Mouse (Mus musculus) layer of hippocampus, adult 2 months (tissue): ENCODE measurements at regions not wholly inside any gene's neighbourhood (a gene's known extent, or its start where the extent isn't known, plus 50 kb on each side); places are given as distances from the start of the nearest gene placed in this dataset.
A peak's percentile ranks its signal among the peaks of the same experiment; 100 is the strongest.

Source experiments
- DNase-seq, 2 experiments: peaks; one replicate each; pipeline ENCODE4 v3.0.0; 2022; ENCODE audit warnings: low spot score in 2 of 2
- H3K27ac ChIP-seq: fragments of 200-600 bp; 2 replicates; pipeline ENCODE4 v1.8.1; 2022
- H3K4me3 ChIP-seq: fragments of 200-600 bp; 2 replicates; pipeline ENCODE4 v1.8.1; 2022; ENCODE audit warnings: mild to moderate bottlenecking
- CTCF ChIP-seq: fragments of 200-600 bp; conservative IDR thresholded peaks from 2 replicates; pipeline ENCODE4 v1.8.1; 2022; ENCODE audit warnings: antibody characterized with exemption, mild to moderate bottlenecking, moderate library complexity

DNA sequence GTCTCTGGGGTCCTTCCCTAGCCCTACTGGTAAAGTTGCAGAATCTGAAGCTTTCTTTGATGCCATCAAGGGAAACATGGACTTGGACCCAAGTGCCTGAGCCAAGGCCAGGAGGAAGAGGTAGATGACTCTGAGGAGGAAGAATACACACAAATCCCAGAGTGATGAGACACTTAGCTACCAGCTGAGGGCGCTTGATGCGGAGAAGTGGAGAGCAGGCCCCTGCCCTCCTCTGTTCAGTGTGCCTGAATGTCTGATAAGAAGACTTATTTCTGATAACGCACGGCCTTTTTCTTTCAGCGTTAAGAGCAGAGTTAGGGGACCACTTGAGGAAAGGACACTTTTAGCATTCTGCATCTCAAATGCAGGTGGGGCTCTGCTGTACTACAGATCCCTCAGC, 113.9 kb upstream of the 4931429L15Rik start:
- no peak for DNase-seq
- Histone ChIP-seq H3K27ac (peak overlapping the region; percentile 81), H3K4me3 (no peak overlapping the region)
- TF ChIP-seq CTCF: peak; percentile 56

DNA sequence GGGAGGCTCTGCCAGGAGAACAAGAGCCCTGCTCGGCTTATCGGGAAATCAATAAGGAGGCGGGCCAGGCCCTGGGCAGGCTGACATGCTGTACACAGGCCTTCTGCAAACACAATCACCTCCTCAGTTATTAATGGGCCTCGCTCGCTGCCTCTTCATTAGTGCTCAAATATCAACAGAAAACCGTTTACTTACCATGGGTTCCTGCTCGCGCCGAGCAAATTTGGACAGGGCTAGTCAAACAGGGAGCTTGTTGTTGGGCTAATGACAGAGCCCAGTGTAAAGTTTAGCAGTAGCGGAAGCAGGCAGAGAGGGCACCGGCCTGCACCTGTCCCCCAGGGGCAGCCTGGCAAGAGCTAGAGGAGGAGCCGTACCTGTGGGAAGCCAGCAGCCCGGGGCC, 111.3 kb upstream of the 4931429L15Rik start:
- H3K4me3 ChIP-seq: no peak overlapping the region

DNA sequence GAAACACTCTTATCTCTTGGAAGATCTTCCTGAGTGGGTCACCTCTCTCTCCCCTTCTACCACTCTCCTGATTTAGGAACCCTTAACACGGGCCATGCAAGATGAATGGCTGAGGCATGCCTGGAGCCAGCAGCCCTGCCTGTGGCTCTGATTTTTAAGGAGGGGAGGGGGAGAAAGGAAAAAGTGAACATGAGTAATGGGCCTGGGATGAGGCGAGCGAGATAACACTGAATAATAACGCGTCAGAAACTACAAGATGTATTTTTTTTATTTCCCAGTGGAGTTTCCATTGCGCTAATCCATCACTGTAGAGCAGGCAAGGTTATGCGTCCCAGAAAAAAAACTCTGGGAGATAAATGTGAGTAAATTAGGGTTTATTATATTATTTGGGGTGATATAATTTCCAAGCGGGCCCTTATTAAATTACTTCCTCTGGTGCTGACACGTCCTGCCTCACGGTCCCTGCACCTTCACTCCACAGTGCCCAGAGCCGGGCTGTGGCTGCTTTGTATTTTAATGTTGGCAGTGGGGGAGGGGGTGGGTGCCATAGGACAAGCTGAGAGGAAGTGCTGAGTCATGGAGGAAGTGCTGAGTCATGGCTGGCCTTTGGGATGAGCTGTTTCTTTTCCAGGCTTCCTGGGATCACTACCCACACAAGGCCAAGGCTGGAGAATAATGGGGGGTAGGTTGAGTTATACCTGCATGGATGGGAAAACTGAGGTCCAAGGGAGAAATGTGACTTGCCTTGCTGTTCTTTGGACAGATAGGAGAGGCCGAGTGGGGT, 103.6 kb upstream of the 4931429L15Rik start:
- DNase-seq: no peak

More for the DNA sequence above, 111.3 kb upstream of the 4931429L15Rik start:
- no peak overlapping the region for H3K27ac ChIP-seq
- DNase-seq: no peak
- TF ChIP-seq CTCF: no peak

DNA sequence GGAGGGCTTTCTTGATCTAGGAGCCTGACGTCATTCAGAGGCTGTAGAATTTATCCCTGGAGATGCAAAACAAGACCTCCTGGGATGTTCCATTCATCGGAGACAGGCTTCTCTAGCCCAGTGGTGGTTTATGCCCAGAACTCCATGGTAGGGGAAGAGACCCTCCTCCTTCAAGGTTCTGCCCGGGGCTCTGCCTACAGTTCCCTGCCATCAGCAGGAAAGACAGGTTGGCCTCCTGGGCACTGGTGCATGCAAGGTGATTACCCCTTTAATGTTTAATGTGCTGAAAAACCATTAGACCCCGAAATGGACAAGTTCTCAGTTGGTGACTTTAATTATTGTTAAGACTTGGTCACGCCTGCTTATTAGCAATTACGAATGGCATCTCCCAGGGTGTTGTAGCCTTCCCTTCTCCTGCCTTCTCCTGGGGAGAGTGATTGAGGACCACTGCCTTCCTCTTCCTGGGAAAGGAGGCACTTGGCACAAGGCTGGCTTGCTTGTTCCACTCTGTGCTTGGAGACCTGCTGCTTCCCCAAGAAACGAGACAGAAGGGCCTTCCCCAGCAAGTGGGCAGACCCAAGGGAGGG, 102.0 kb upstream of the 4931429L15Rik start:
- H3K27ac ChIP-seq: no peak overlapping the region
- no peak for TF ChIP-seq CTCF

More for the DNA sequence above, 103.6 kb upstream of the 4931429L15Rik start:
- H3K4me3 ChIP-seq: no peak overlapping the region
- no peak overlapping the region for H3K27ac ChIP-seq
- no peak for TF ChIP-seq CTCF

DNA sequence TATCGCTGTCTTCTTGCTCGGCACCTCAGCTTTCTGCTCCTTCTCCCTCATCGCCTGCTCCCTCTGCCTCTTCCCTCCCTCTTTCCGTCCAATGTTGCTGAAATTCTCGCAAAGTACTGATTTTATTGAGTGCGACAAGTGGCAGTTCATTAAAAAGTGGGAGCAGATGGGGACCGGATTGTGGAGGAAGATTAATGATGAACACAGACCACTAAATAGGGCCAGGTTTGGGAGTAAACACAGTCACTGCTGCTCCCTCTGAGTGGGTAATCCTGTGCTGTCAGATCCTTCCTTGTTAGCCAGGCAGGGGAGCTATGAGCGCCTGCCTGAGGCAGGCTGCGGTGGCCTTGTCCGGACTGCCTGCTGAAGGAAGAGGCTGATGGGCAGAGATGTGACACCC, 91.9 kb upstream of the 4931429L15Rik start:
- no peak overlapping the region for H3K27ac ChIP-seq
- TF ChIP-seq CTCF: no peak
- DNase-seq: peak; percentile 41 to 66
- no peak overlapping the region for H3K4me3 ChIP-seq

More for the DNA sequence above, 102.0 kb upstream of the 4931429L15Rik start:
- H3K4me3 ChIP-seq: no peak overlapping the region
- no peak for DNase-seq

DNA sequence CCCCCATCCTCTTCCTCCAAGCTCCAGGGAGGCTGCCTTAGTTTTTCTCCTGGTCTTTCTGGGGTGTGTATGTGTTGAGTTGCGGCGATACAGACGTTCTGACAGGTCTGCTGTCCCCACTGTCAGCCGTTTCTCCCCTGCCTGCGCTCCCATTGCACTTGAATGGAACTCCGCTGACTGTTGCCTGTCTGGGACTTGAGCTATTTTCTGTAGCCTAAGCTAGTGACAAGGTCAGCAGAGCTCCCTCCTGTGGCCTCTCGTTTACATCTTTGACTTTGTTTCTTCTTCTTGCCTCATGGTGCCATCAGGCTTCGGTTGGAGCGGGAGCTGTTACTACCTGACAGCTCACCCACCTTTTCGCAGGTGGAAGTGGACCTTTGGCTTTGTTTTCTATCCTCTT, 89.0 kb upstream of the 4931429L15Rik start:
- no peak for DNase-seq
- no peak overlapping the region for H3K27ac ChIP-seq
- H3K4me3 ChIP-seq: no peak overlapping the region
- TF ChIP-seq CTCF: 0 out of 2 replicates have a peak, but pooled peaks have one; percentile 8

DNA sequence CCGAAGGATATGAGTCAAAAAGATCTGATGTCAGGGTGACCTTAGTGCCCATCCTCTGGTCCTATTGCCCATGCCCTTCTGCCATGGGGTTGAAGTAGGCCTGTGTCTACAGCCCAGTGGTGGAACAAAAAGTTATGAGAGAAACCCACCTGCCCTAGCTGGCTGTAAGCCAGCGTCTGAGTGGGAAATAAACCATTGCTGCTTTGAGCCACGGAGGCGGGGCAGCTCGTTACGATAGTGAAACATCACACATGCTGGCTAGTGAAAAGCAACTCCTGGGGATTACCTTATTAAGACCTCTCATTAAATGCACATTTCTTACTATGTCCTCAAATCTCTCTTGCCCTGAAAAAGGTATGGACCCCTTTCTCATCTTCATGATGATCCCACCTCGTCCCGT, 86.8 kb upstream of the 4931429L15Rik start:
- Histone ChIP-seq H3K4me3 (no peak overlapping the region), H3K27ac (no peak overlapping the region)
- TF ChIP-seq CTCF: no peak
- no peak for DNase-seq

DNA sequence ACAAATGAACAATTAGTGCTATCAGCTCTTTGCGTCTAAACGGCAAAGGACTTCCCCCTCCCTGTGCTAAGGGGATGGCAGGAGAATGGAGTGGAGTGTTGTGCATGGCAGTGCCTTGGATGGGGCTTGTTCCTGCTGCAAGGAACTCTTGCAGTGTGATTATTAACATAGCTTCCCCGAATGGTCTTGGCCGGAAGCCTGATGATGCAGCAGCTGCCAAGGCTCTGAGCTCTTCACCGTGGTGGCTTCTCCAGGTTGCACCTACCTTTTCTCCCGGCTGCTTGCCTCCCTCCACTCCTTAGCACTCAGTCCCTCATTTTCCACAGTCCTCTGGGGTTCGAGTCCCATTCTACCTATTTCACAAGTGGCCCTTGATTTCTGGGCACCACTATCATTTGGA, 76.8 kb upstream of the 4931429L15Rik start:
- Histone ChIP-seq H3K4me3 (no peak overlapping the region), H3K27ac (no peak overlapping the region)
- no peak for TF ChIP-seq CTCF
- DNase-seq: no peak

DNA sequence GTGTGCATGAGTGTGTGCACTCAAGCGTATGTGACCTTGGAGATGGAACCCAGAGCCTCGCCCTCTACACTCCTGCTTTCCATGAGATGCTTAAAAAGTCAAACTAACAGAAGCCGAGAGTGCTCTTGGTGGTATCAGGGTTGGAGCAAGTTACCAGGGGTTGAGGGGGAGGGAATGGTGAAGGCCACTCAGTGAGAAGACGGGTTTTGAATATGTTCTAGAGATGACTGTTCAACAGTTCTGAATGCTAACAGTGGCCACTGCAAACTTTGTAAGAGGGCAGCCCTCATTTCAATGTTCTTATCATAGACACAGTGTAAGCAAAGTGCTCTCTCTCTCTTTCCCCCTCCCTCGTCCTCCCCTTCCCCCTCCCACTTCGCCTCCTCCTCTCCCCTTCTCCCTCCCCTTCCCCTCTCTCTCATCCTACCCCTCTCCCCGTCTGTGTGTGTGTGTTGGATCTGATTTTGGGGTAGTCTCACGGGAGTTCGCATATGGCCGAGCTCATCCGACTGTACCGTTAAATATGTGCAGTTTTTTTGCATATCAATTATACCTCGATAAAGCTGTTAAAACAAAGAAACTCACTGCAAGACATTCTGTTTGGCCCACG, 75.5 kb upstream of the 4931429L15Rik start:
- peak in 1 of 2 experiments; percentile 45 for DNase-seq

DNA sequence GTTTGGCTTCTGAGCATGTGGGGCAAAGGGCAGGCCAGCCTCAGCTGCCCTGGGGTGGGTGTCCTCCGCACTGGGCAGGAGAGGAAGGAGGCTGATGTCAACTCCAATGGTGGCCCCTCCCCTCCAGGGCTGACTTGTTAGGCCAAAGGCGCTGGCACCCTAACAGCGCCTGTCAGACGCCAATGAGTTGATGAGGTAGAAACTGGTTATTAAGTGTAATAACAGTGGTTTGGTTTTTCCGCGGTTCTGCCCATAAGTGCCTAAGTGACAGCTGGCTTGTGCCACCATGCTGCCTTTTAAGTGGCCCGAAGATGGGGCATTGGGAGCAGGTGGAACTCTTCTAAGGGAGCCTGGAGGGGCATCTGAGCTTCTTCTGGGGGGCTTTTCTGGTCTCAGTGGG, 74.5 kb upstream of the 4931429L15Rik start:
- no peak for TF ChIP-seq CTCF
- no peak overlapping the region for H3K27ac ChIP-seq
- H3K4me3 ChIP-seq: no peak overlapping the region
- DNase-seq: no peak

More for the DNA sequence above, 75.5 kb upstream of the 4931429L15Rik start:
- Histone ChIP-seq H3K27ac (peak overlapping the region; percentile 39; the same call in 1 of the 2 replicates), H3K4me3 (no peak overlapping the region)
- no peak for TF ChIP-seq CTCF

DNA sequence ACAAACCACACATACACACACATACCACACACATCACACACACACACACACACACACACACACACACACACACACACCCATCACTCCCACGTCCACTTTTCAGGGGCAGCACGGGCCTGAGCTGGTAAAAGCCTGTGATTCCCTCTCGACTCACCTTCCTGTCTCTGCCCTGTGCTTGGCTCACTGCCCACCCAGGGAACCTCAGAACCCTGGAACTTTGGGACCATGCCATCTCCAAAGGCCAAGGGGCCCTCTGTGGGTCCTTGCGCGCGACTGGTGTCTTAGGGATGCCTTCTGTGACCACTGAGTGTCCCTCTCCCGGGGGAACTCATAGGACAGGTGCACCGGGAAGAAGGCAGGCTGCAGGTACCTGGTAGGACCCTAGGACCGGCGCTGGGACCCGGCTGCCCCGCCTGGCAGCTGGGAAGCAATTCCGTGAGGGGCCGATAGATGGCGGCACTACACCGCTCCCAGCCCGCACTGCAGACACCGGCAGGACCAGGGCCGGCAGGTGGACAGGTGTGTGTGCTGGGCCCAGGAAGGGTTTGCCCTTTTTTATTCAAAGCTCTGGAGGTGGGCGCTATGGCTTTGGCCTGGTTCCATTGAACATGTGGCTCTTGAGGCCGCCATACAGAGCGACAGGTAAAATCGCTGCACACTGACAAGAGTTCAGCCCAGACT, 73.0 kb upstream of the 4931429L15Rik start:
- Histone ChIP-seq H3K4me3 (no peak overlapping the region; the same call in 1 of the 2 replicates), H3K27ac (no peak overlapping the region; the same call in 1 of the 2 replicates)

DNA sequence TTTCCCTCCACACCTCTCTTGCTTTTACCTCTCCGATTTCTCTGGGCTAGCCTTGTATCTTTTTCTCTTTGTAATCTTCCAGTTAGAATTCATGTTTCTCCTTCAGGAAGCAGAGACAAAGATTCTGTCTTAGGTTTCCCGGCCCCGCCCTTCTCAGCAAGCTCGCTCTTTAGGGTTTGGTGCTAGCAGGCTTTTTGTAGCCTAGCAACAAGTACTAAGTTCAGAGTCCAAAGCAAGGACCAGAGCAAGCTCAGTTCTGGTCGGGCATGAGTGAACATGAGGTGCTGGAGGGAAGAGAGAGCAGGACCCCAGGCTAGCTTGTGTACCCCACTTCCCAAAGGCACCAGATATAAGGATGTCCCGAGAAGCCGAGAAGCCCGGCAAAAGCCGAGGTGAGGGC, 70.0 kb upstream of the 4931429L15Rik start:
- TF ChIP-seq CTCF: no peak
- Histone ChIP-seq H3K27ac (peak overlapping the region; percentile 82), H3K4me3 (peak overlapping the region; percentile 49)
- DNase-seq: no peak

More for the DNA sequence above, 73.0 kb upstream of the 4931429L15Rik start:
- DNase-seq: peak in 1 of 2 experiments; percentile 65
- peak; percentile 100; the same call in 1 of the 2 replicates for TF ChIP-seq CTCF
